Mouse (Mus musculus) stomach, embryonic 16.5 days (tissue): ENCODE data around the gene Foxo1. TPM values are rescaled to one million over a fixed set of nuclear protein-coding genes. Genes with fewer than 3 reads are reported as not detected.

Experiments
- ATAC-seq: fragments of 200-750 bp; cut with Nextera tagmentation; 2 replicates; pipeline ENCODE4 v1.8.0; 2017; ENCODE audit warnings: moderate number of reproducible peaks, moderate TSS enrichment; ENCODE audit not compliant: insufficient read depth, low FRiP score
- H3K27ac ChIP-seq: fragments of 300-500 bp; sonication (generic); 2 replicates; pipeline ENCODE4 v1.5.1; 2014; ENCODE audit warnings: low read length
- H3K27me3 ChIP-seq: fragments of 300-500 bp; sonication (generic); 2 replicates; pipeline ENCODE4 v1.6.1; 2014; ENCODE audit warnings: low read length, control low read depth, mixed read lengths; ENCODE audit not compliant: control insufficient read depth, insufficient read depth
- H3K36me3 ChIP-seq: fragments of 300-500 bp; sonication (generic); 2 replicates; pipeline ENCODE4 v1.6.1; 2014; ENCODE audit warnings: low read length; ENCODE audit not compliant: control insufficient read depth, insufficient read depth
- H3K4me1 ChIP-seq: fragments of 300-500 bp; sonication (generic); 2 replicates; pipeline ENCODE4 v1.6.1; 2014; ENCODE audit warnings: low read length, control low read depth, mixed read lengths; ENCODE audit not compliant: control insufficient read depth, insufficient read depth
- H3K4me2 ChIP-seq: fragments of 300-500 bp; sonication (generic); 2 replicates; pipeline ENCODE4 v1.6.1; 2014; ENCODE audit warnings: low read depth, low read length, mixed read lengths
- H3K4me3 ChIP-seq: fragments of 300-500 bp; sonication (generic); replicated peaks from 2 replicates; pipeline ENCODE4 v1.5.1; 2014; ENCODE audit warnings: mild to moderate bottlenecking, low read length
- H3K9ac ChIP-seq: fragments of 300-500 bp; sonication (generic); 2 replicates; pipeline ENCODE4 v1.6.1; 2014; ENCODE audit warnings: low read length
- H3K9me3 ChIP-seq: fragments of 300-500 bp; sonication (generic); replicated peaks from 2 replicates; pipeline ENCODE4 v1.6.1; 2016; ENCODE audit warnings: low read length, control low read depth; ENCODE audit not compliant: control insufficient read depth
- WGBS: fragments of 180-500 bp; shearing (Covaris S2); extraction: QIAGEN DNeasy Blood & Tissue Kit; methylation state at CpG from one replicate; pipeline ENCODE4 v1.1.7; 2014; 5-methylcytosine and 5-hydroxymethylcytosine counted together
- polyA plus RNA-seq: library from polyadenylated mRNA; unstranded; fragments of >200 nt; fragmentation: Nextera tagmentation; extraction: Ambion mirVana; gene quantifications from 2 replicates; pipeline ENCODE4 v1.2.1, GENCODE M21; 2015

Gene Foxo1
- polyA plus RNA-seq, 1 experiment from 2014 or later: 5.1 TPM

DNA sequence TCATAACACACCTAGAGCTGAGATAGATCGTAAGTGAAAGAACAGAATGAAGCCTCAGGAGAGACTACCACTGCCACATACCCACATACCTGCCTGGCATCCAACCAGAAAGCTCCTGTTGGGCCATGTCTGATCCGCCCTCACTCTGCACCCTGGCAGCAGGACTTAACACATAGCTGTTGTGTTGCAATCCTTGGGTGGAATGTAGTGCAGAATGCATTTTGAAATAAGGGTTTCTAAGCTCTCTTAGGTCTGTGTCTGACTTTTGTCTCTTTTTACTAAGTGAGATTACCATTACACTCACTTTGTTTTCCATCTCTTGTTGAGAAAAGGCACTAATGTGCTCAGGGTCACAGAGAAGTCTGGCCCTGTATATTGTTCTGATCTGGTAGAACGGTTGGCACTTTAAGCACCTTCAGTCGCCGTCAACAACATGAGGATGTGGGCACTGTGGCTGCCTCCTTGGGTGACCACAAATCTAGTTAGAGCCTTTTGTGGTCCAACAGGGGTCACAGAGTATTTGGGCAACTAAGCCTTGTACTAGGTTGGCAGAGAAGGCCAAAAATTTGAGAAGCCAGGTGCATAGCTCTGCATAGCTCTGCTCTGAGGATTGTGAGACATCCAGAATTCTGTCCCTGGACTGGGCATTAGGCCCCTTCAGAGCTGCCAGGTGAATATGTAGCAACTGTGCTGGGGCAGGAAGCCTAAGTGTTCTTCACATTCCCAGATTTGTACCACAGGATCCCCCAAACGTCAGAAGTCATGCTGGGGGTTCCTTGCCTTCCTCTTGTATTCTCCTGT is 75.3 kb downstream of the Foxo1 start:
- Histone ChIP-seq H3K4me3 (no peak overlapping the region), H3K36me3 (peaks cover 9% of the 10 kb centered on the region), H3K4me2 (no peak overlapping the region), H3K27ac (peak overlapping the region; percentile 58; the same call in 1 of the 2 replicates), H3K27me3 (no peaks in the 10 kb centered on the region), H3K9me3 (no peaks in the 10 kb centered on the region), H3K9ac (no peak overlapping the region), H3K4me1 (peaks cover 32% of the 10 kb centered on the region)
- ATAC-seq: peak; percentile 56; the same call in 1 of the 2 replicates
- WGBS: 71% methylated on average over 6 of the region's 6 CpGs

GRCm38 (mm10) chr3:52345881-52346280 is 77.7 kb downstream of the Foxo1 start:
- no peaks in the 10 kb centered on the region for H3K9me3 ChIP-seq
- 97% methylated on average over 11 of the region's 11 CpGs for WGBS
- no peak for ATAC-seq

GRCm38 (mm10) chr3:52346986-52347710 is 79.0 kb downstream of the Foxo1 start:
- no peak for ATAC-seq
- Histone ChIP-seq H3K27ac (no peak overlapping the region), H3K4me1 (peaks cover 37% of the 10 kb centered on the region), H3K9ac (no peak overlapping the region), H3K36me3 (peaks cover 9% of the 10 kb centered on the region), H3K27me3 (no peaks in the 10 kb centered on the region), H3K9me3 (no peaks in the 10 kb centered on the region), H3K4me2 (no peak overlapping the region), H3K4me3 (no peak overlapping the region)
- WGBS: 49% methylated on average over 4 of the region's 4 CpGs

More at GRCm38 (mm10) chr3:52345881-52346280, 77.7 kb downstream of the Foxo1 start:
- Histone ChIP-seq H3K4me1 (peaks cover 44% of the 10 kb centered on the region), H3K4me2 (no peak overlapping the region), H3K27ac (no peak overlapping the region), H3K4me3 (no peak overlapping the region), H3K9ac (no peak overlapping the region), H3K27me3 (no peaks in the 10 kb centered on the region), H3K36me3 (peaks cover 9% of the 10 kb centered on the region)

GRCm38 (mm10) chr3:52347980-52348622 is 80.0 kb downstream of the Foxo1 start:
- WGBS: 31% methylated on average over 10 of the region's 10 CpGs

DNA sequence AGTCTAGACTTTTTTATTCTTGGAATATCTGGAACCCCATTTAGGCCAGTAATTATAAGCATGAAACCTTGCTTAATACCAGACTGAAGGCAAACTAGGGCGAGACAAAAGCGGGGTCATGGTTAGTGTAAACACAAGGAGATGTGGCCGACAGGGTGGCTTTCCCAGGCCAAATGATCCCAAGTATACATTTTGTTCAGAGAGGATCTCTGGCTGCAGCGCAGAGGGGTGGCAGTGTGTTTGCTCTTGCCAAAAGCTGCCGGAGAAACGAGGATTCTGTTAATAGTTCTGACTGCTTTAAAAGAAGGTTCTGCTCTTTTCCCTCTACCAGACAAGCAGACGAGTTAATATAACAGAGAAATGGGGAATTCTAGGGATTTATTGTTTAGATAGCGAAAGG is 82.5 kb downstream of the Foxo1 start:
- no peak overlapping the region for H3K4me3 ChIP-seq
- H3K27me3 ChIP-seq: no peaks in the 10 kb centered on the region
- H3K4me1 ChIP-seq: peaks cover 29% of the 10 kb centered on the region
- no peaks in the 10 kb centered on the region for H3K9me3 ChIP-seq
- H3K36me3 ChIP-seq: peaks cover 4% of the 10 kb centered on the region
- ATAC-seq: no peak
- no peak overlapping the region for H3K4me2 ChIP-seq
- H3K9ac ChIP-seq: no peak overlapping the region
- WGBS: 40% methylated on average over 8 of the region's 8 CpGs
- H3K27ac ChIP-seq: no peak overlapping the region

More at GRCm38 (mm10) chr3:52347980-52348622, 80.0 kb downstream of the Foxo1 start:
- Histone ChIP-seq H3K4me1 (peaks cover 31% of the 10 kb centered on the region), H3K4me3 (no peak overlapping the region), H3K27ac (no peak overlapping the region), H3K27me3 (no peaks in the 10 kb centered on the region), H3K9ac (no peak overlapping the region), H3K4me2 (no peak overlapping the region), H3K36me3 (peaks cover 9% of the 10 kb centered on the region), H3K9me3 (no peaks in the 10 kb centered on the region)
- peak; percentile 50; the same call in 1 of the 2 replicates for ATAC-seq

GRCm38 (mm10) chr3:52351901-52352300 is 83.8 kb downstream of the Foxo1 start:
- ATAC-seq: no peak
- WGBS: 93% methylated on average over 9 of the region's 9 CpGs
- H3K27ac ChIP-seq: no peak overlapping the region
- no peaks in the 10 kb centered on the region for H3K9me3 ChIP-seq
- H3K4me1 ChIP-seq: peaks cover 29% of the 10 kb centered on the region
- no peak overlapping the region for H3K4me2 ChIP-seq
- H3K27me3 ChIP-seq: no peaks in the 10 kb centered on the region
- H3K36me3 ChIP-seq: no peaks in the 10 kb centered on the region
- no peak overlapping the region for H3K4me3 ChIP-seq
- H3K9ac ChIP-seq: no peak overlapping the region

- Histone ChIP-seq H3K27ac (no peak overlapping the region), H3K36me3 (no peaks in the 10 kb centered on the region), H3K4me1 (peaks cover 13% of the 10 kb centered on the region), H3K9ac (no peak overlapping the region), H3K4me2 (no peak overlapping the region), H3K4me3 (no peak overlapping the region), H3K27me3 (no peaks in the 10 kb centered on the region), H3K9me3 (no peaks in the 10 kb centered on the region)
- no peak for ATAC-seq
- 70% methylated on average over 7 of the region's 7 CpGs for WGBS
Observed at GRCm38 (mm10) chr3:52354203-52354602, 86.1 kb downstream of the Foxo1 start.

DNA sequence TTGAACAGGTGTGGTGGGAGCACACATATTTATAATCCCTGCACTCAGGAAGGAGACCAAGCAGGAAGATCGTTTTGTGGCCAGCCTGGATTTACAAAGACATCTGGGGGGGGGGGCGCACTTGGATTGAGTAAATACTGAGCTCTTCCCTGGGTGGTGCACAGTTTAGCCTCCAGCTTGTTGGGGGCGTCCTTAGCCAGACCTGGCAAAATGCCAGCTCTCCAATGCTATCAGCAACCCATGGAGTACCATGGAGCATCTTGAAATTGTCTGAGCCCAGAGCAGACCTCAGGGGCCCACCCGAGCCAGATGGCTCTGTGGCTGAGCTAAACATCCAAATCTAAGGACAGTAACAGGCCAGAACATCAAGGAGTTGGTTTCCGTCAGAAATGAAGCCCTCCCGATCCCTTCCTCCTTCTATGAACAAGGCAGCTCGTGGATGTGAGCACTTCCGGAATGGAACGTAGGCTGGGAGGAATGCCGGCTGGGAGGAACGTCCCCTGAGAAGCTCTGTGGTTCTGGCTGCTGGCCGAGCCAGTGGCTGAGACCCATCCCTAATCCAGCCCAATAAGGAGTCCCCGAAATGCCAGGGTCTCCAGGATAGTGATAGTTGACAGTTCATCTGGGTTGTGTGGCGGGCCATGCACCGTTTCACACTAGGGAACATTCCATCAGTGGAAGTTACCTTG is 89.3 kb downstream of the Foxo1 start:
- Histone ChIP-seq H3K4me2 (no peak overlapping the region), H3K4me3 (no peak overlapping the region), H3K4me1 (no peaks in the 10 kb centered on the region), H3K36me3 (no peaks in the 10 kb centered on the region), H3K9ac (no peak overlapping the region), H3K27me3 (no peaks in the 10 kb centered on the region), H3K27ac (no peak overlapping the region), H3K9me3 (no peaks in the 10 kb centered on the region)
- ATAC-seq: peak; percentile 21; the same call in 1 of the 2 replicates
- 75% methylated on average over 15 of the region's 15 CpGs for WGBS
